26 mouse cellular contexts compared by ENCODE assay signal in the genomic region with DNA sequence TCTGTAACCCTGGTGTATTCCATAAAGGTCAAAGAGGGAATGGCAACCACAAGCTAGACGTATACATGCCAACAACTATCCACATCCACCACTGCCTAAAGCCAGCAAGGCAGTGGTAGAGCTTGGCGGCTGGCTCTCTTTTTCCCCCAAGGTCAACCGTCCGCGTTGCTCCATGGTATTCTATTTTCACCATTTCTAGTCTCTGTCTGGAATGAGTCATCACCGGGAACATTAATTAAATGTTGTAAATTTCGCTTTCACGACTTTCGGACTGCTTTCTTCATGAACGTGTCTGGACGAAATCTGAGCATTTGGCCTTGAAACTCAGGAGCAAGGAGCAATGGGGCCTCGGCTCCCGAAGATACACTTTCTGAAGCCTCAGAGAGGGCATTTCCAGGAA.
"Had no signal": no experiment of that assay in that cellular context is flagged by ENCODE, and none has a peak within 500 bp of the region (broad histone marks: within the 10 kb centered on the region; RNA-seq: fewer than 3 reads in every experiment).

No protein-coding gene starts in this region.

- H3K36me3 ChIP-seq: heart, embryonic 13.5 days; heart, embryonic 15.5 days; intestine, embryonic 15.5 days; limb, embryonic 10.5 days; limb, embryonic 12.5 days; liver, embryonic 13.5 days had no signal

- H3K27ac ChIP-seq: gastrocnemius, adult 2 months; heart, adult 2 months; heart, embryonic 13.5 days; heart, embryonic 15.5 days; hindbrain, embryonic 14.5 days; intestine, embryonic 15.5 days; layer of hippocampus, adult 2 months; left cerebral cortex, adult 2 months; limb, embryonic 10.5 days; limb, embryonic 12.5 days; liver, embryonic 13.5 days had no signal

- H3K4me1 ChIP-seq: heart, embryonic 13.5 days; heart, embryonic 15.5 days; intestine, embryonic 15.5 days; liver, embryonic 13.5 days had no signal

- DNase-seq: gastrocnemius, adult 2 months; gastrocnemius, postnatal 10 days; gastrocnemius, postnatal 25 days; heart, adult 2 months; heart, postnatal 14 days; heart, postnatal 36 days; kidney, adult 18-20 months; kidney, adult 8-10 months; kidney, postnatal 10 days; kidney, postnatal 25 days; kidney, postnatal 4 days; liver; liver, embryonic 13.5 days had no signal

- H3K9ac ChIP-seq: heart, embryonic 13.5 days; heart, embryonic 15.5 days; hindbrain, embryonic 14.5 days; intestine, embryonic 15.5 days; limb, embryonic 12.5 days; liver, embryonic 13.5 days had no signal

- ATAC-seq: hindbrain, embryonic 16.5 days; inflammation-experienced regulatory T-cells, adult 6 months; intestine, embryonic 15.5 days; intestine, postnatal 0 days had no signal

- H3K4me3 ChIP-seq: gastrocnemius, adult 2 months; heart, adult 2 months; heart, embryonic 13.5 days; heart, embryonic 15.5 days; intestine, embryonic 15.5 days; layer of hippocampus, adult 2 months; left cerebral cortex, adult 2 months; limb, embryonic 10.5 days; limb, embryonic 12.5 days; liver, embryonic 13.5 days had no signal

- H3K27me3 ChIP-seq: heart, embryonic 13.5 days; heart, embryonic 15.5 days; intestine, embryonic 15.5 days; limb, embryonic 12.5 days; liver, embryonic 13.5 days had no signal

- H3K9me3 ChIP-seq: heart, embryonic 13.5 days; heart, embryonic 15.5 days; intestine, embryonic 15.5 days; limb, embryonic 10.5 days; limb, embryonic 12.5 days; liver, embryonic 13.5 days had no signal

- H3K4me2 ChIP-seq: heart, embryonic 11.5 days; heart, embryonic 13.5 days; heart, embryonic 15.5 days; hindbrain, embryonic 14.5 days; intestine, embryonic 15.5 days; limb, embryonic 12.5 days; liver, embryonic 11.5 days; liver, embryonic 13.5 days had no signal
